Mouse (Mus musculus) neural tube, embryonic 12.5 days (tissue): ENCODE data around the gene Prdm11. TPM values are rescaled to one million over a fixed set of nuclear protein-coding genes. Genes with fewer than 3 reads are reported as not detected.
A peak's percentile ranks its signal among the peaks of the same experiment; 100 is the strongest.

Experiments used
- ATAC-seq: fragments of 200-750 bp; cut with Nextera tagmentation; 2 replicates; pipeline ENCODE4 v1.8.0; 2017; ENCODE audit warnings: low read depth, mild to moderate bottlenecking, moderate TSS enrichment, moderate library complexity; ENCODE audit not compliant: low FRiP score
- H3K27ac ChIP-seq: fragments of 300-500 bp; sonication (generic); 2 replicates; pipeline ENCODE4 v1.5.1; 2016
- H3K27me3 ChIP-seq: fragments of 300-500 bp; sonication (generic); replicated peaks from 2 replicates; pipeline ENCODE4 v1.6.1; 2016; ENCODE audit warnings: mild to moderate bottlenecking
- H3K36me3 ChIP-seq: fragments of 300-500 bp; sonication (generic); 2 replicates; pipeline ENCODE4 v1.6.1; 2016; ENCODE audit warnings: mild to moderate bottlenecking
- H3K4me1 ChIP-seq: fragments of 300-500 bp; sonication (generic); 2 replicates; pipeline ENCODE4 v1.6.1; 2016
- H3K4me2 ChIP-seq: fragments of 300-500 bp; sonication (generic); replicated peaks from 2 replicates; pipeline ENCODE4 v1.6.1; 2016; ENCODE audit warnings: mild to moderate bottlenecking
- H3K4me3 ChIP-seq: fragments of 300-500 bp; sonication (generic); 2 replicates; pipeline ENCODE4 v1.5.1; 2016
- H3K9ac ChIP-seq: fragments of 300-500 bp; sonication (generic); 2 replicates; pipeline ENCODE4 v1.6.1; 2016; ENCODE audit warnings: mild to moderate bottlenecking
- H3K9me3 ChIP-seq: fragments of 300-500 bp; sonication (generic); 2 replicates; pipeline ENCODE4 v1.6.1; 2016; ENCODE audit warnings: mild to moderate bottlenecking
- WGBS: fragments of 180-500 bp; shearing (Covaris S2); methylation state at CpG from one replicate; pipeline ENCODE4 v1.1.7; 2016; 5-methylcytosine and 5-hydroxymethylcytosine counted together
- polyA plus RNA-seq: library from polyadenylated mRNA; unstranded; fragments of >200 nt; fragmentation: Nextera tagmentation; extraction: Ambion mirVana; gene quantifications from 2 replicates; pipeline ENCODE4 v1.2.1, GENCODE M21; 2016

Prdm11 gene
- polyA plus RNA-seq, 1 experiment from 2014 or later: 2.9 TPM

GRCm38 (mm10) chr2:92948699-92949300 is 97.2 kb downstream of the Prdm11 start:
- no peaks in the 10 kb centered on the region for H3K36me3 ChIP-seq
- H3K9me3 ChIP-seq: no peaks in the 10 kb centered on the region
- no peak overlapping the region for H3K9ac ChIP-seq
- peaks cover 25% of the 10 kb centered on the region for H3K4me1 ChIP-seq
- peaks cover 23% of the 10 kb centered on the region for H3K27me3 ChIP-seq
- H3K27ac ChIP-seq: no peak overlapping the region
- no peak overlapping the region for H3K4me3 ChIP-seq
- no peak overlapping the region for H3K4me2 ChIP-seq
- WGBS: 35% methylated on average over 7 of the region's 7 CpGs
- ATAC-seq: no peak

- ATAC-seq: peak; percentile 55; the same call in 1 of the 2 replicates
- H3K27ac ChIP-seq: no peak overlapping the region
- peaks cover 18% of the 10 kb centered on the region; the same call in 1 of the 2 replicates for H3K27me3 ChIP-seq
- H3K9ac ChIP-seq: no peak overlapping the region
- peaks cover 25% of the 10 kb centered on the region for H3K4me1 ChIP-seq
- 2% methylated on average over 12 of the region's 12 CpGs for WGBS
- H3K9me3 ChIP-seq: no peaks in the 10 kb centered on the region
- 0 out of 2 replicates have a peak overlapping the region, but pooled peaks have one; percentile 2 for H3K4me2 ChIP-seq
- no peaks in the 10 kb centered on the region for H3K36me3 ChIP-seq
- no peak overlapping the region for H3K4me3 ChIP-seq
These were observed 97.8 kb downstream of the Prdm11 start for GRCm38 (mm10) chr2:92947981-92948698.

GRCm38 (mm10) chr2:92945824-92946598 is 100.0 kb downstream of the Prdm11 start:
- no peaks in the 10 kb centered on the region for H3K36me3 ChIP-seq
- H3K9me3 ChIP-seq: no peaks in the 10 kb centered on the region
- peaks cover 25% of the 10 kb centered on the region for H3K4me1 ChIP-seq
- ATAC-seq: no peak
- H3K27me3 ChIP-seq: peaks cover 19% of the 10 kb centered on the region; the same call in 1 of the 2 replicates
- no peak overlapping the region for H3K27ac ChIP-seq
- WGBS: 87% methylated on average over 11 of the region's 11 CpGs
- no peak overlapping the region for H3K9ac ChIP-seq
- no peak overlapping the region for H3K4me3 ChIP-seq
- H3K4me2 ChIP-seq: no peak overlapping the region

GRCm38 (mm10) chr2:92945125-92945746 is 100.7 kb downstream of the Prdm11 start:
- 94% methylated on average over 11 of the region's 11 CpGs for WGBS
- Histone ChIP-seq H3K4me1 (peaks cover 25% of the 10 kb centered on the region), H3K27me3 (peaks cover 19% of the 10 kb centered on the region; the same call in 1 of the 2 replicates), H3K9me3 (no peaks in the 10 kb centered on the region), H3K36me3 (no peaks in the 10 kb centered on the region), H3K9ac (no peak overlapping the region), H3K4me2 (no peak overlapping the region), H3K27ac (no peak overlapping the region), H3K4me3 (no peak overlapping the region)
- no peak for ATAC-seq

- no peak overlapping the region for H3K4me3 ChIP-seq
- no peak overlapping the region for H3K9ac ChIP-seq
- H3K9me3 ChIP-seq: no peaks in the 10 kb centered on the region
- WGBS: 88% methylated on average over 3 of the region's 3 CpGs
- peaks cover 19% of the 10 kb centered on the region for H3K4me1 ChIP-seq
- H3K27ac ChIP-seq: no peak overlapping the region
- ATAC-seq: no peak
- H3K27me3 ChIP-seq: peaks cover 19% of the 10 kb centered on the region; the same call in 1 of the 2 replicates
- no peak overlapping the region for H3K4me2 ChIP-seq
- H3K36me3 ChIP-seq: no peaks in the 10 kb centered on the region
These were observed 101.6 kb downstream of the Prdm11 start for GRCm38 (mm10) chr2:92944356-92944755.

GRCm38 (mm10) chr2:92943406-92943805 is 102.6 kb downstream of the Prdm11 start:
- Histone ChIP-seq H3K27me3 (peaks cover 19% of the 10 kb centered on the region; the same call in 1 of the 2 replicates), H3K9ac (no peak overlapping the region), H3K4me3 (no peak overlapping the region), H3K27ac (no peak overlapping the region), H3K4me1 (peaks cover 9% of the 10 kb centered on the region), H3K36me3 (no peaks in the 10 kb centered on the region), H3K4me2 (no peak overlapping the region), H3K9me3 (no peaks in the 10 kb centered on the region)
- ATAC-seq: no peak
- WGBS: 90% methylated on average over 3 of the region's 3 CpGs

GRCm38 (mm10) chr2:92941463-92941862 is 104.5 kb downstream of the Prdm11 start:
- no peaks in the 10 kb centered on the region; the same call in 1 of the 2 replicates for H3K4me1 ChIP-seq
- no peaks in the 10 kb centered on the region for H3K36me3 ChIP-seq
- no peak for ATAC-seq
- no peak overlapping the region for H3K27ac ChIP-seq
- no peaks in the 10 kb centered on the region for H3K9me3 ChIP-seq
- H3K27me3 ChIP-seq: peaks cover 14% of the 10 kb centered on the region; the same call in 1 of the 2 replicates
- no peak overlapping the region for H3K9ac ChIP-seq
- no peak overlapping the region for H3K4me2 ChIP-seq
- H3K4me3 ChIP-seq: no peak overlapping the region
- 71% methylated on average over 3 of the region's 3 CpGs for WGBS

- Histone ChIP-seq H3K9me3 (no peaks in the 10 kb centered on the region), H3K4me2 (no peak overlapping the region), H3K36me3 (no peaks in the 10 kb centered on the region), H3K27me3 (peaks cover 10% of the 10 kb centered on the region; the same call in 1 of the 2 replicates), H3K9ac (no peak overlapping the region), H3K4me1 (no peaks in the 10 kb centered on the region; the same call in 1 of the 2 replicates), H3K27ac (no peak overlapping the region), H3K4me3 (no peak overlapping the region)
- WGBS: 86% methylated on average over 9 of the region's 9 CpGs
- ATAC-seq: no peak
These were observed 105.0 kb downstream of the Prdm11 start for GRCm38 (mm10) chr2:92940963-92941362.

- H3K9me3 ChIP-seq: no peaks in the 10 kb centered on the region
- no peaks in the 10 kb centered on the region; the same call in 1 of the 2 replicates for H3K4me1 ChIP-seq
- H3K4me3 ChIP-seq: no peak overlapping the region
- H3K4me2 ChIP-seq: no peak overlapping the region
- WGBS: 96% methylated on average over 7 of the region's 7 CpGs
- H3K27ac ChIP-seq: no peak overlapping the region
- H3K36me3 ChIP-seq: no peaks in the 10 kb centered on the region
- no peak overlapping the region for H3K9ac ChIP-seq
- ATAC-seq: no peak
- H3K27me3 ChIP-seq: peaks cover 4% of the 10 kb centered on the region; the same call in 1 of the 2 replicates
These were observed 107.1 kb downstream of the Prdm11 start for GRCm38 (mm10) chr2:92938827-92939226.

- Histone ChIP-seq H3K27ac (no peak overlapping the region), H3K27me3 (0 out of 2 replicates have a peak, but pooled peaks cover 2% of the 10 kb centered on the region), H3K36me3 (no peaks in the 10 kb centered on the region), H3K4me1 (no peaks in the 10 kb centered on the region; the same call in 1 of the 2 replicates), H3K9ac (no peak overlapping the region), H3K4me3 (no peak overlapping the region), H3K4me2 (no peak overlapping the region), H3K9me3 (no peaks in the 10 kb centered on the region)
- no peak for ATAC-seq
- 74% methylated on average over 5 of the region's 5 CpGs for WGBS
These were observed 107.9 kb downstream of the Prdm11 start for GRCm38 (mm10) chr2:92938063-92938462.

GRCm38 (mm10) chr2:92935483-92935882 is 110.5 kb downstream of the Prdm11 start:
- Histone ChIP-seq H3K27me3 (no peaks in the 10 kb centered on the region), H3K4me3 (no peak overlapping the region)
- 60% methylated on average over 3 of the region's 3 CpGs for WGBS

More at GRCm38 (mm10) chr2:92935483-92935882, 110.5 kb downstream of the Prdm11 start:
- H3K9ac ChIP-seq: 0 out of 2 replicates have a peak overlapping the region, but pooled peaks have one; percentile 26
- no peak overlapping the region for H3K27ac ChIP-seq
- H3K4me2 ChIP-seq: no peak overlapping the region
- ATAC-seq: no peak
- H3K36me3 ChIP-seq: no peaks in the 10 kb centered on the region
- no peaks in the 10 kb centered on the region for H3K9me3 ChIP-seq
- H3K4me1 ChIP-seq: no peaks in the 10 kb centered on the region; the same call in 1 of the 2 replicates
